Mouse (Mus musculus) E14TG2a.4 (cell line): ENCODE results near the gene Tango6.

ENCODE experiments used
- CTCF ChIP-seq: conservative IDR thresholded peaks from 2 replicates; pipeline ENCODE4 v1.5.1; 2014; ENCODE audit warnings: low read length
- NANOG ChIP-seq: IDR thresholded peaks from 2 replicates; pipeline ENCODE4 v1.6.1; 2014; ENCODE audit warnings: borderline replicate concordance, low read length, mixed read lengths

DNA sequence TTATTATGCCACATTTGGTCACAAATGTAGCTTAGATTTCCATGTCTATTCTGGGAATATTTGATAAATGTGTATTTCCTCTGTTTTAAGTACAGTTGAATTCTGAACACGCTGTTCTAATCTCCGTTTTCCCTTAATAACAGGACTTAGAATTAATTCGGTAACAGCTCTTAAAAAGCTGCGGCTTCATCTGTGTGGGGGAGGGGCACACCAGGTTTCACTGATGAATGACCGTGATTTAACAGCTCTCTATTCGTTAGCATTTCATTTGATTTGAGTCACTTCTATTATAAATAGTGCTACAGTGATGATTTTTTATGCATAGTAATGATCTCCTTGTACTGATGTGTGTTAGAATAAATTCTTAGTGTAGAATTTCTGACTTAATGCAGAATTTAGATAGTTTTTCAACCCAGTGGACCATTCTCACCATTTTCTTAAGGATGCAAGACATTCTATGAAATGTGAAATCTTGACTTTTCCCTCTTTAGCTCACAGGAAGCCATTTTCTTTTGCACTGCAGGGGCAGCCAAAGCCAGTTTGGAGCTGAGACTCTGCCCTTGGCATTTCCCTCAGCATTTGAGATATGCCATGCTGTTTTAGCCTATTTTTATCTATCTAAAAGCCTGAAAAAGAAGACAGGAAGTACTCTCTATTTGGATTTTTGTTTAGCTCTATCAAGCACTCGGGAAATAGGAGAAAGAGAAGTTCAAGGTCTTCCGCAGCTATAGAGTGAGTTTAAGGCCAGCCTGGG lies 91.9 kb downstream of the Tango6 start:
- TF ChIP-seq CTCF (no peak), NANOG (no peak)
